Mouse (Mus musculus): ENCODE measurements around the gene Gm49358.

DNA sequence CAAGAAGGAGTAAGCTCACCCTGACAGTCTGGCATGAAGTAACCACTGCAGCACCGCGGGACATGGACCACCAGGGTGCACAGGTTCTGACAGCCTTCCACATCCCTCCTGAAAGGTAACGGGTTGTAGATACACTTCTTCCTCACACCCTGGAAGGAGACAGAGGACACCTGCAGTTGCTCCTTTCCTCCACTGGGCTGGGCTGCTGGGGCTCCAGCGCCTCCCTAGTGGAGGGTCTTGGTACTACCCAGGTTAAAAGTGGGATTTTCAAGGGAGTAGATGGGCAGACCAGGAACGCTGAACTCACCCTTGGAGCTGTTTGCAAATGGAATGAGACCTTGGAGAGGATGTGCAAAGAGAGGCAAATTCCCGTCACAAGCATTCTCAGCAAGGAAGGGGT lies 99.7 kb downstream of the Gm49358 start:
- peak; percentile 54 for TF ChIP-seq CTCF (IDR thresholded peaks at IDR 0.05; ENCODE audit: low read depth)
- no peak for TF ChIP-seq EP300 (IDR thresholded peaks at IDR 0.05; ENCODE audit: low read depth)

Data from liver, postnatal 0 days (tissue).